Mouse (Mus musculus) mouse embryonic stem cell (cell line): ENCODE results near the gene Rcl1.

ENCODE experiments used
- in situ Hi-C, 2 experiments: fragments of 300-500 bp; cut with MboI; formaldehyde crosslinking; loops; 1 replicate in 1 of 2; 3 replicates in 1 of 2; pipeline ENCODE4 v1.14.3; 2019 to 2020; ENCODE audit warnings: low sequenced_read_pairs in 2 of 2, low pct_unique_long_range_greater_than_20kb in 1 of 2, mixed read lengths in 1 of 2; ENCODE audit not compliant: unreplicated experiment in 1 of 2

Rcl1 gene

DNA sequence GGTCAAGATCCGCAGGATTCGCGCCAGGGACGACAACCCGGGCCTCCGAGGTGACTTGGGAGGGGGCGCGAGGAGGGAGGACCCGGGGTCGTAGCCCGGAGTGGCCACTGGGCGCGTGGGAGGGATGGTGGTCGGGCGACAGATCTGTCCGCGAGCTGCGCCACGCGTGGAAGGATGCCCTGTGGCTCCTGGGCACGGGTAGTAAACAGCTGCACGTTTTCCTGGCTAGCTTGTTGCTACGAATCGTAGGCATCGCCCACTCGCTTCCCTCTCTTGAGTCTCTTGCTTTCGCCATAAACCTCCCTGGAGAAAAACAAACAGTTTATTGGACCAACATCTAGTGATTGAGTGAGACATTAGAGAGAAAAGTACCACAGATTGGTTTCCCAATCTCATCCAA lies 416 bp downstream of the Rcl1 start:
- in situ Hi-C loops, result no loop called here

DNA sequence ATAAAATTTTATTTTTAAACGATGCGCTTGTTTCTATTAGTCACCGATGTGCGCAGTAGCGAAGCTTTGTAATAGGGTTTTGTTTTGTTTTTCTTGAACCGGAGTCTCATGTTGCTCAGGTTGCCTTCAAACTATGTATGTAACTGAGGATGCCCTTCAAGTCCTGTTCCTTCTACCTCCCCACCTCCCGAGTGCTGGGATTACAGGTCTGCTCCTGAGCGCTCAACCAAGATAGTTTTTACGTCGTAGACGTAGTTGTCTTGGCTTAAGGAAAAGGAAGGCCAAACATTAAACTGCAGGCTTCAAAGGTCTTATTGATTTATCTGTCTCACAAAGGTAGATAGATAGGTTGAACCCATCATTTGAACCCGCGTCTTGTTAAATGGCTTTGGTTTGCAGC lies 923 bp downstream of the Rcl1 start:
- in situ Hi-C loops, result no loop called here

GRCm38 (mm10) chr19:29105816-29106215 lies 4.6 kb downstream of the Rcl1 start:
- in situ Hi-C loops, result no loop called here

DNA sequence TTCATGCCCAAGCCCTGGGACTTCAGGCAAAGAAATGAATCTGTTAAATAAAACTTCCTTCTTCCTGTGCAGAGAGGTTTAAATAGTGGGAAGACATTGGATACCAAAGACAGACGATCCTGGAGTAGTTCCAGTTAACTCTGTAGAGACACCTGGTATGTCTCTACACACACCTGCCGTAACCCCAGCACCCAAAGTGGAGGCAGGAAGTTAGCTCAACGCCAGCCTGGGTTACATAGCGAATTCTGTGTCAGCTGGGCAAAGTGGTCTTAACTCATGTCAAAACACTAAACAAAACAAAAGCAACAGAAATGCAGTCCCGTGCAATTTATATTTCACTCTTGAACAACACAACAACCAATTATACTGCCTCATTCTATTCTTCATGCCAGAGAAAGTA lies 5.1 kb downstream of the Rcl1 start:
- in situ Hi-C loops, result no loop called here

DNA sequence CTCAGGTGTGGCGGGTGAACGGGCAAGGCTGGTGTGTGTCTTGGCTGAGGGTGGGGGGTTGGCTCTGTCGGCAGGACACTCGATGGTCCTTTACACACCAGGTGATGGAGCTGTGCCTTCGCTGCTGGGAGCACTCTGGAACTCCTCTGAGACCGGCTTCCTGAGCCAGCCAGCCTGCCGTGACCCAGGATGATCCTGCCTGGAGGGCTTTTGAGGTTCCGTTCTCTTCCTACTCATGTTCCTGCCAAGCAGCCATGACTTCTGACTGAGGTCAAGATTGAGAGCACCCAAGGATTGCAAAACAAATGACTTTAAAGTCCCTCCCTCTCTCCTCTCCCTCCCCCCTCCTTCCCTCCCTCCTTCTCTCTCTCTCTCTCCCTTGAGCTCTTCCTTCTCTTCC lies 11.5 kb downstream of the Rcl1 start:
- in situ Hi-C loops, result no loop called here

DNA sequence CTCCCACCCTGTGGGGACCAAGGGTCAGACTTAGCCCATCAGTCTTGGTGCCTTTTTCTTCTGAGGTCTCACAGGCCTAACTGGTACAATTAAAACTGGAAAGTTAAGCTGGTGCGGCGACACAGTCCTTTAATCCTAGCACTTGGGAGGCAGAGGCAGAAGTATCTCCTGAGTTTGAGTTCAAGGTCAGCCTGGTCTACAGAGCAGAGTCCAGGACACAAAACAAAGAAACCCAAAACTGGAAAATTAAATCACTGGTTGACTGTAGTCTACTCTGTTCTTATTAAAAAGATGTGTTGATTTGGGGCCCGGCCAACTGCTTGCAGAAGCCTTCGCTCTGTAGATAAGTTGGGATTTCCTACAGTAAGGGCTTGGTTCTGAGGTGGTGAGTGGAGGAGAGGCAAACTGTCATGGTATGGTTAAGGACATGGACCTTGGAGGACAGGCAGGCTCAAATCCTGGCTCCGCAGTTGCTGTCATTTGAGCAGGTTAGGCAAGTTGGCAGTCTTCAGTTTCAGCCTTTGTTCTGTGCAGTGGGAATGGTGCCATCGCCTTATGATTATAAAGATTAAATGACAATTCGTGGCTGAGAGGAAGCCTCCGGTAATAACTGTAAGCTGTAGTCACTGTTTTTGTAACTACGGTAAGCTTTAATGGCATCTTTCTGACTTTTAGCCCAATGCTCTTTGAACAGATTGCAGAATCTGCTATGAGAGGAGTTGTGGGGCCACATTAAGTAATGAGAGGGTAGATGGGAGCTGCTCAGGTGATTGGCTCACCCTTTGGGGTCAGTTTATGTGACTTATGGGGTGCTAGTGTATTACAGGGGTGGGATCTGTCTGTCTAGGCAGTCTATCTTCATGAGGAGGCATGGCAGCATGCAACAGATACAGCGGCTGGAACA lies 12.8 kb downstream of the Rcl1 start:
- in situ Hi-C loops, result no loop called here

DNA sequence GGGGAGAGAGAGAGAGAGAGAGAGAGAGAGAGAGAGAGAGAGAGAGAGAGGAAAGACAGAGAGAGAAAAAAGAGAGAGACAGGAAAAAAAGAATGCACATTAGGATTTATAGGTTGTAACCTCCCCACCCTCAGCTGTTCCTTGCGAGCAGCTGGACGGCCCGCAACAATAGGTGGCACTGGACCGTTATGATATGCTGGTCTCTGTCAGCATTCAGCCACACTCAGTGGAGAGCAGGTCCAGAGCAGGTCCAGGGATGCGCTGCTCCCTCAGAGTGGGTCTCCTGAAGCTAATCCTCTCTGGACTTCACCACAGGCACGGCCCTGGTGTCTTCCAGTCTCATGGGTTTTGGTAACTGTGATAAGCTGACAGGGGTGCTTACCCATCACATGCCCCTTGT lies 15.6 kb downstream of the Rcl1 start:
- in situ Hi-C loops, result no loop called here

- in situ Hi-C loops, result no loop called here
Observed at GRCm38 (mm10) chr19:29118196-29118595, 17.0 kb downstream of the Rcl1 start.

- in situ Hi-C loops, result no loop called here
Observed at GRCm38 (mm10) chr19:29120311-29120710, 19.1 kb downstream of the Rcl1 start.

GRCm38 (mm10) chr19:29121394-29121793 lies 20.2 kb downstream of the Rcl1 start:
- in situ Hi-C loops, result no loop called here

DNA sequence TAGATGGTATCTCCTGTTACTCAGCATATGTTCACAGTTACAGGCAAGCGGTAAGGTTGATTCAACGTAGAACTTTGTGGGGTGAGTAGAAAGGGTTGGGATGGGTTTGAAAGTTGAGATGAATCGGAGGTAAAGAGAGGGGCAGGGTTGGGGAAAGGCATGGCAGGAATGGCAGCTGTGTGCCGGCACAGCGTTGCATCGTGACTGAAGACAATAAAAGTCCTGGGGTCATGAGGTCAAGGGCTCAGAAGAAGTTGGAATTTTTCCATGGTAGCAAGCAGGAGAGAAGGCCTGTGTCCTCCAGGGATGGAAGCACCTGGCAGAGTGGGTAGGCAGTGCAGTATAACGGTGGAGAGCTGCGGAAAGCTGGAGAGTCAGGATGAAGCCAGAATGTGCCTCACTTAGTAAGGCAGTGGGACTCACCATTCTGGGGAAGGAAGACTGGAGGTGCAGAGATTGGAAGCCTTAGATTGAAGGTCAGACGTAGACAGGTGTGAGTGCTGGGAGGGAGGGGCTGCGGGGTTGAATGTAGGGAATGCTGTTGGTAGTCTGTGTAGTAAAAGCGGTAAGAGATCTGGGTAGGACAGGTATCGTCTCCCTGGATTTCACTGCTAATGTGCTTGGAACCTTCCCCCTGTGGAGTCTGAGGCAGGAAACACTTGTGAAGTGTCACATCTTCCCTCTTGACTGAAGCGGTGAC lies 23.9 kb downstream of the Rcl1 start:
- in situ Hi-C loops, result no loop called here

DNA sequence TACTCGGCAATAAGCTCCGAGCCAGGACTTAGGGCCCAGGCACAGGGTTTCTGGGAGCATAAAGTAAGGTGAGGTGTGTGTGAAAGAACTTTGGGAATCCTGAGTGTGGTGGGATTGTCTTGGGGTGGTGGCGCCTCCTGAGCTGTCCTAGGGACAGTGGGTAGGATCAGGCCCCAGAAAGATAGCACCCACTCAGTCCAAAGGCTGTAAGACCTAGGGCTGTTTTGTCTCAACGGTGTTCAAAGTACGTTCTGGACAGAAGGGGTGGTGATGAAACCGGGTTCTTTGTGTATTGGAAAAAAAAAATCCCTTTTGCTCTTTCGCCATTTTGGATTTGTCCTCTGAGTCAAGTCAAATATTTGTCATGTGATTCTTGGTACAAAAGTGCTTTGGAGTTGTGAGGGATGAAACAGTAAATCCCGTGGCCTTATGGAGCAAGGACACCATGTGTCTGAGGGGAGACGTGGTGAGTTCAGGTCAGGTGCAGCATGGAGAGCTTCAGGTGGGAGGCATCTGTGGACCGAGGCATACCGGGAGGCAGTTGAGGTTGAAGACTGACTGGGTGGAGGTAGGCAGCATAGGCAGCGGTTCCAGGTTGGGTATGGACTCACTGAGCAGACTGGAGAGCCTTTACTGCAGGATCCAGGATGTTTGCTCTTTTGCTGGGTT lies 25.3 kb downstream of the Rcl1 start:
- in situ Hi-C loops, result no loop called here

DNA sequence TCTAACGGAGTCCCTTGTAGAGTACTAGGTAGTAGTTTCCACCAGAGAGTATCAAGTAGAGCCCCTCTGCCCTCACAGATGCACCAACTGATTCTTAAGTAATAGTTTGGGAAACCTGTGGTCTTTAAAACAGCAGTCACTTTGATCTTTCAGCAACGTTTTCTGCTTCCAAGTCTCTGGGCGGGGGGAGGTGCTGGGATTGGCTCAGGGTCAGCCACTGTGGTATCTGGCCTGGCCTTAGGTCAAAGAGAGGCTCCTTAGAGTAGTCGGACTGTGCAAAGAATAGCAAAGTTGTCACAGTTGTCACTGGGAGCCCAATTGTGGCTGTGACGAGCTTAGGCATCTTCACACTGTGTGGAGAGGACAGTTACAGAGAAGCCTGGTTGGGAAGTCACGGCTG lies 26.2 kb downstream of the Rcl1 start:
- in situ Hi-C loops, result no loop called here

- in situ Hi-C loops, result no loop called here
Observed at GRCm38 (mm10) chr19:29128217-29128616, 27.0 kb downstream of the Rcl1 start.

- in situ Hi-C loops, result no loop called here
Observed at GRCm38 (mm10) chr19:29129551-29129950, 28.4 kb downstream of the Rcl1 start.

DNA sequence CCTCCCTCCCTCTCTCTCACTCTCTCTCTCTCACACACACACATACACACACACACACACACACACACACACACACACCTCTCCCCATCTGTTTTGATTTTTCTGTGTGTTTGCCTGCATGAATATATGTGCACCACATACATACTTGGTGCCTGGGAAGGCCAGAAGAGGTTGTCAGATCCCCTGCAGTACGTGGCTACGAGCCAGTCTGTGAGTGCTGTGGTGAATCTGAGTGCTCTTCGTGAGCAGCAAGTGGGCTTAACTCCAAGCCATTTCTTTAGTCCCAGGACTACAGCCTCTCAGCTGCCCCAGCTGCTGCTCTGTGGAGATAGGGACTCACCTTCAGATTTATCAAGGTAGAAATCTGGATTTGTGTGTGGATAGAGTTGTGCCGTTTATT lies 30.0 kb downstream of the Rcl1 start:
- in situ Hi-C loops, result no loop called here

GRCm38 (mm10) chr19:29134293-29134692 lies 33.1 kb downstream of the Rcl1 start:
- in situ Hi-C loops, result no loop called here

DNA sequence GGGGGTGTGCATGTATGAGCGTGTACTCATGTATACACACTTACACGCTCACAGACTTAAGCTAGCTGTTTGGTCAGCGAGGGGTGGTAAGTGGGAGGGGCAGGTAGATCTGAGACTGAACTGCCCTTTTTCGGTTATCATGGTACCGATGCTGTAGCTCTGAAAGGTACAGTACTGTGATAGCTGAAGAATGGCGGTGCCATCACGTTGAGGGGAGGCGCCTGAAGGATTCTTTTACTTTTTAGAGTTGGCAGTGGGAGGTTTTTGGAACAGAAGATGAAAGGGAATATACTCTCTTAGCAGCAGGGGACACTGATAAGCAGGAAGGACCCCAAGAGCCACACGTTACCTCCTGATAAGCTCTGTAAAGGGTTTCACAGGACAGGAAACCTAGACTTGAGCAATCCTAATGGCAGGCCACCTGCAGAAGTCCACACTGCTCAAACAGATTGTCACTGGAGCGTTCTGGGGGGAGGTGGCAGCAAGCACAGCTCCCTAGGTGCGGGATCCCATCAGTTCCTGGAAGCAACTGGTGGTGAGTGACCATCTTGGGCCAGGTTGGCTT lies 34.1 kb downstream of the Rcl1 start:
- in situ Hi-C loops, result no loop called here
